Mouse (Mus musculus) thymus, adult 2 months (tissue): ENCODE results near the gene Colec11.

ENCODE experiments used
- CTCF ChIP-seq: fragments of 200-500 bp; IDR thresholded peaks from 2 replicates; pipeline ENCODE4 v1.5.1; 2012; ENCODE audit warnings: mild to moderate bottlenecking, control low read depth, low read length, moderate library complexity, borderline replicate concordance; ENCODE audit not compliant: control insufficient read depth, poor library complexity, insufficient read depth; ENCODE audit errors: extremely low read depth
- POLR2A ChIP-seq: fragments of 200-500 bp; IDR thresholded peaks from 2 replicates; pipeline ENCODE4 v1.6.1; 2012; ENCODE audit warnings: mild to moderate bottlenecking, low read length, control low read depth, moderate library complexity; ENCODE audit not compliant: control insufficient read depth, poor library complexity, insufficient read depth; ENCODE audit errors: extremely low read depth

DNA sequence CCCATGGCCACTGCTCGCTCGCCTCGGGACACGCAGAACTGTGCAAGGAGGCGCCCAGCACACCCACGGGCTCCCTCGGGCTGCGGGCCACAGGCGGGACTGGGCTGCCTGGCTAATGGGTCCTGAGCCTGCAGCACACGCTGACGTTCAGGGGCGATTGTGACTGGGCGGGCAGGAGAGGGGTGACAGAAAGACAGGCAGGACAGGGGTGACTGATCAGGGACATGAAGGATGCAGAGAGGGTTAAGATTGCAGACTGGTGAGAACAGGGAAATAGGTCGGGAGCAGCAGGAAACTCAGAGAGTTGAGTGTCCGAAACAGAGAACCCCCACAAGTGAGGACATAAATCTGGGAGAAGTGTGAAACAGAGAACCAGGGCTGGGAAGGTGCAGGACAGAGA is 70.9 kb downstream of the Colec11 start, which contains the start of gene Dcdc2c:
- TF ChIP-seq CTCF (no peak), POLR2A (no peak)
